Mouse (Mus musculus): Measurements from ENCODE around the gene Heatr3. TPM values are rescaled to one million over a fixed set of nuclear protein-coding genes. Genes with fewer than 3 reads are reported as not detected.

Heatr3 gene
- polyA plus RNA-seq, 2 experiments = 48.7 to 55.0 TPM

DNA sequence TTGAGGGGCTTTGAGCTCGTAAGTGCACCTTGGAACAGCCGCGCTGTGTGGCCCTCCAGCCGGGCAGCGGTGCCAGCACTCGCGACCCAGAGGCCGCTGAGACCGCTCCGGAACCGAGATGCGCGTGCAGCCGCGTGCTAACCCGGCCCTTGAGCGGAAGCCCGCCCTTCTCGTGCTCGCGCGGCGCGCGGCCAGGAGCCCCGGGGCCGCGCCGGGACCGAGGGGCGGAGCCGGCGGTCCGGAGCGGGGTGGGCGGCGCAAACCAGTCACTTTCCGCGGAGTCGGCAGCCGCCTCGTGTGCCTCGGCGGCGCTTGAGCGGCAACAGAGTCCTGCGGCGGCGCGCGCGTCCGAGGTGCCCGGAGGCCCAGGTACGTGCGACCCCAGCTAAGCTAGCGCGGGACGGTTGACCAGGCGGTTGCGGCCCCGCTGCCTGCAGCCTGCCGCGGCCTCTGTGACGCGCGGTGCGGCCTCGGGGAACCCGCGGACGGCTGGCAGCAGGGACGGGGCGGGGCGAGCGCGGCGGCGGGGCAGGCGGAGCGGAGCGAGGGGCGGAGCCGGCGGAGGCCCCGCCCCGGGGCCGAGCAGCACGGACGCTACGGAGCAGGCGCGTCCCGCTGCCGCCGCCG, 61.4 kb downstream of the Heatr3 start, which contains the start of gene Tent4b:
Gene Tent4b, plus strand, starts transcription at position 269 of the 627 bp plus-strand sequence.
- ATAC-seq (ENCODE audit: low FRiP score, low read depth) (peak; percentile 97), DNase-seq (ENCODE audit: low spot score) (peak; percentile 89)
- 1% methylated on average over 27 of the region's 97 CpGs for WGBS
- Histone ChIP-seq H3K27ac (replicated peaks; ENCODE audit: low read depth, low read length) (peak within 1 kb of the TSS; percentile 94), H3K27me3 (ENCODE audit: control insufficient read depth, insufficient read depth, low read length) (no peaks in the 10 kb centered on the region), H3K9me3 (ENCODE audit: control insufficient read depth, low read length) (no peaks in the 10 kb centered on the region), H3K4me1 (ENCODE audit: control insufficient read depth, insufficient read depth, low read length) (peaks cover 23% of the 10 kb centered on the region), H3K4me3 (replicated peaks; ENCODE audit: low read length) (peak within 1 kb of the TSS; percentile 77), H3K36me3 (ENCODE audit: control insufficient read depth, insufficient read depth, low read length) (peaks cover 6% of the 10 kb centered on the region; the same call in 1 of the 2 replicates), H3K4me2 (replicated peaks; ENCODE audit: low read depth, low read length, severe bottlenecking) (peak within 1 kb of the TSS; percentile 93), H3K9ac (ENCODE audit: low read depth, low read length, severe bottlenecking) (peak within 1 kb of the TSS; percentile 77)
- peak; percentile 69; the same call in 1 of the 2 replicates for TF ChIP-seq POLR2A (IDR thresholded peaks at IDR 0.05; ENCODE audit: borderline replicate concordance, extremely low read depth, insufficient read depth, insufficient read length)

DNA sequence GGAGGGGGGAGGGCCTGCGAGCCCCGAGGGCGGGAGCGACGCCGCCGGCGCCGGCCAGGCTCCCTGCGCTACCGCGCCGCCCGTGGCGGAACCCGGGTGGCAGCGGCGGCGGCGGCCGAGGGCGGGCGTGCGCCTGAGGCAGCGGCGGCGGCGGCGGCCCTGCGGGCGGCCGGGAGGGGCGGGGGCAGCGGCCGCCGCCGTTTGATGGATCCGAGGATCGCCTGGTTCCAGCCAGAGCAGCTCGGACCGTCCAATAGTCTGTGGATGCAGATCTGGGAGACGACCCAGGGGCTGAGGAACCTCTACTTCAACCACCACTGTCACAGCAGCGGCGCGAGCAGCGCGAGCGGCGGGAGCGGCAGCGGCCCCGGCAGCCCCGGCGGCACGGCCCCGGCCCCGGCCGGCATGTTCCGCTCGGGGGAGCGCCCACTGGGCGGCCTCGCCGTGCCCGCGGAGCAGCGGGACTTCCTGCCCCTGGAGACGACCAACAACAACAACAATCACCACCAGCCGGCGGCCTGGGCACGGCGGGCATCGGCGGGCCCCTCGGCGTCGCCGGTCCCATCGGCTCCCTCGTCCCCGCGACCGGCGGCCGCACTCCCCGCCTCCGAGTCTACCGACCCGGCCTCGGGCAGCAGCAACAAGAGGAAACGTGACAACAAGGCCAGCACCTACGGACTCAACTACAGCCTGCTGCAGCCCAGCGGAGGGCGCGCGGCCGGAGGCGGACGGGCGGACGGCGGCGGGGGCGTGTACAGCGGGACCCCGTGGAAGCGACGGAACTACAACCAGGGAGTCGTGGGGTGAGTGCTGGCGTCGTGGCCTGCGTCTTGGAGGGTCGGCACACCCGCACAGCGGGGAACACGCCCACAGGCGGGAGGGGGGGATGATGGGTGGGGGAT, 62.3 kb downstream of the Heatr3 start:
- ATAC-seq (ENCODE audit: low FRiP score, low read depth) = peak; percentile 12; the same call in 1 of the 2 replicates
- DNase-seq (ENCODE audit: low spot score) = peak; percentile 15
- peaks cover 23% of the 10 kb centered on the region for H3K4me1 ChIP-seq (ENCODE audit: control insufficient read depth, insufficient read depth, low read length)
- peak overlapping the region; percentile 77 for H3K4me3 ChIP-seq (replicated peaks; ENCODE audit: low read length)
- no peaks in the 10 kb centered on the region for H3K27me3 ChIP-seq (ENCODE audit: control insufficient read depth, insufficient read depth, low read length)
- H3K9me3 ChIP-seq (ENCODE audit: control insufficient read depth, low read length) = no peaks in the 10 kb centered on the region
- H3K4me2 ChIP-seq (replicated peaks; ENCODE audit: low read depth, low read length, severe bottlenecking) = peak overlapping the region; percentile 93
- peak overlapping the region; percentile 94 for H3K27ac ChIP-seq (replicated peaks; ENCODE audit: low read depth, low read length)
- peak overlapping the region; percentile 77 for H3K9ac ChIP-seq (ENCODE audit: low read depth, low read length, severe bottlenecking)
- peaks cover 8% of the 10 kb centered on the region; the same call in 1 of the 2 replicates for H3K36me3 ChIP-seq (ENCODE audit: control insufficient read depth, insufficient read depth, low read length)
- TF ChIP-seq POLR2A (IDR thresholded peaks at IDR 0.05; ENCODE audit: borderline replicate concordance, extremely low read depth, insufficient read depth, insufficient read length) = no peak
- under 1% methylated on average over 66 of the region's 117 CpGs for WGBS

DNA sequence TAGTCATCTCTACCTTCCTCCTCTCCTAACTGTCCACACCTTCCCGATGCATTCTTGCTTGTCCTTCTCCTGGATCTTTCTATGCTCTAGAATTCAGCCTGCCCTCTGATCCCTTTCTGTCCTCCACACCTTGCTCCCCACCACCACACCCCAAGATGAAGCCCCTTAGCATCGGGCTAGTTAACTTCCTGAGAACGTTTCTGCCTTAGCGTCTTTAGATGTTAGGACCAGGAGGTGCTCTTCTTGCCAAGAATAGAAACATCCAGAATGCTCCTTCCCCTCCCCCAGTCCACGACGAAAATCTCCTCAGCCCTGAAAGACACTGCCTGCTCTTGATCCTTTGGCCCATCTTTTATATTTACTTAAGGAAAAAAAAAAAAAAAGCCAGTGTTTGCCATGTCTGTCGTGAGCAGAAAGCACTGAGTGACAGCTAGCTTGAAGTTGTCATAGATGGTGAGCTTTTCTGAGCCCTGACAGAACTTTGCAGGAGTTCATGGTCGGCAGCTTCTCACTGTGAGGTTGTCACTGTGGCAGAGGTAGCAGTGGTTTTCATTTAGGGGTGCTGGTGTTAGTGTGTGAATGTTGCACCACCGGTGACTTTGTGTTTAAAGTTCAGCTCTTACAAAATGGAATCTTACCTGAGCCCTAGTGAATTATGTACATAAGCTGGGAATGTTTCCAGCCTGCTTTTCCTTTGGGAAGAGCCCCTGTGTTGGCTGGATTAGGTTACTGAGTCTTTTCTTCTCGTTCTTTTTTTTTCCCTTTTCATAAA, 63.3 kb downstream of the Heatr3 start:
- Histone ChIP-seq H3K4me2 (replicated peaks; ENCODE audit: low read depth, low read length, severe bottlenecking) (peak overlapping the region; percentile 93), H3K4me1 (ENCODE audit: control insufficient read depth, insufficient read depth, low read length) (peaks cover 23% of the 10 kb centered on the region), H3K4me3 (replicated peaks; ENCODE audit: low read length) (peak overlapping the region; percentile 77), H3K9me3 (ENCODE audit: control insufficient read depth, low read length) (no peaks in the 10 kb centered on the region), H3K27me3 (ENCODE audit: control insufficient read depth, insufficient read depth, low read length) (no peaks in the 10 kb centered on the region), H3K9ac (ENCODE audit: low read depth, low read length, severe bottlenecking) (peak overlapping the region; percentile 77), H3K36me3 (ENCODE audit: control insufficient read depth, insufficient read depth, low read length) (peaks cover 12% of the 10 kb centered on the region; the same call in 1 of the 2 replicates), H3K27ac (replicated peaks; ENCODE audit: low read depth, low read length) (no peak overlapping the region)
- 18% methylated on average over 10 of the region's 10 CpGs for WGBS
- TF ChIP-seq POLR2A (IDR thresholded peaks at IDR 0.05; ENCODE audit: borderline replicate concordance, extremely low read depth, insufficient read depth, insufficient read length) = no peak
- DNase-seq (ENCODE audit: low spot score) = peak; percentile 23
- no peak for ATAC-seq (ENCODE audit: low FRiP score, low read depth)

DNA sequence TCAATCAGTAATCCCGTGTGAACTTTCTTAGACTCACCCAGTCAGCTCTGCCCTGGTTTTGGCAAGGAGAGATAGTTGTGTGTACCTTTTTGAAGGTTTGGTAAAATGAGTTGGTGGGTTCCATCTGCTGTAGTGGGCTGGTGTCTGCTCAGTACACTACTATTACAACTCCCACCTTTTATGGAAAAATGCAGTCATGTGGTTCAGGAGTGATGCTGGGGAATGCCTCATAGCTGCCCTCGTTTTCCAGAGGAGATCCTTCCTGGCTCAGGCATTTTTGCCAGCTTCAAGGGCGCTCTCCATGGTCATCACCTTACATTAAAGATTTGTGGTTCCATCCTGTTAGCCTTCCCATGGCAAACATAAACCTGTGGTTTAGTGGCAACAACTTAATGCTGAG, 64.0 kb downstream of the Heatr3 start:
- Histone ChIP-seq H3K36me3 (ENCODE audit: control insufficient read depth, insufficient read depth, low read length) (peaks cover 16% of the 10 kb centered on the region; the same call in 1 of the 2 replicates), H3K4me3 (replicated peaks; ENCODE audit: low read length) (peak overlapping the region; percentile 77; the same call in 1 of the 2 replicates), H3K9me3 (ENCODE audit: control insufficient read depth, low read length) (no peaks in the 10 kb centered on the region), H3K27ac (replicated peaks; ENCODE audit: low read depth, low read length) (no peak overlapping the region), H3K4me2 (replicated peaks; ENCODE audit: low read depth, low read length, severe bottlenecking) (peak overlapping the region; percentile 93), H3K9ac (ENCODE audit: low read depth, low read length, severe bottlenecking) (peak overlapping the region; percentile 77; the same call in 1 of the 2 replicates), H3K4me1 (ENCODE audit: control insufficient read depth, insufficient read depth, low read length) (peaks cover 23% of the 10 kb centered on the region), H3K27me3 (ENCODE audit: control insufficient read depth, insufficient read depth, low read length) (no peaks in the 10 kb centered on the region)
- DNase-seq (ENCODE audit: low spot score) (no peak), ATAC-seq (ENCODE audit: low FRiP score, low read depth) (no peak)
- 35% methylated on average over 3 of the region's 3 CpGs for WGBS
- no peak for TF ChIP-seq POLR2A (IDR thresholded peaks at IDR 0.05; ENCODE audit: borderline replicate concordance, extremely low read depth, insufficient read depth, insufficient read length)

Data from limb, embryonic 14.5 days (tissue).